Mouse (Mus musculus): ENCODE data around the gene Trat1. TPM values are rescaled to one million over a fixed set of nuclear protein-coding genes. Genes with fewer than 3 reads are reported as not detected.

Gene Trat1
- total RNA-seq, 2 experiments from 2014 or later: 0.17 TPM; not detected in 1

DNA sequence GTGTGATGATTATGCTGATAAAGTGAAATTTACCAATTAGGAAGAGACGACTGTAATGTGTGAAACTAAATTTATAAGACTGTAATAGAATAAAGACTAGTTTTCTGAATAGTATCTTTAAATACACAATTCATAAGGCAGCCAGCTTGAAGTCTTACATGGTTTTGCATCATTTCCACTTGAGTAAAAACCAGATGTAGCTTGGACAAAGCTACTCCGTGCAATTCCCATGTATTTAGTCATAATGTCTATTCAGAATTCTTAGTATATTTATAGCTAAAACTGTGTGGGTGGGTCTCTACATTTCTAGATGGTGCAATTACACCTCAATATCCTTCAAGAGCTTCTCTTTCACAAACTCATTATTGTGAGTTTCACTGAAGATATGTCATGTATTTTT lies 33.4 kb downstream of the Trat1 start:
- no peak for ATAC-seq (replicated peaks; ENCODE audit: low FRiP score, poor library complexity, severe bottlenecking)

DNA sequence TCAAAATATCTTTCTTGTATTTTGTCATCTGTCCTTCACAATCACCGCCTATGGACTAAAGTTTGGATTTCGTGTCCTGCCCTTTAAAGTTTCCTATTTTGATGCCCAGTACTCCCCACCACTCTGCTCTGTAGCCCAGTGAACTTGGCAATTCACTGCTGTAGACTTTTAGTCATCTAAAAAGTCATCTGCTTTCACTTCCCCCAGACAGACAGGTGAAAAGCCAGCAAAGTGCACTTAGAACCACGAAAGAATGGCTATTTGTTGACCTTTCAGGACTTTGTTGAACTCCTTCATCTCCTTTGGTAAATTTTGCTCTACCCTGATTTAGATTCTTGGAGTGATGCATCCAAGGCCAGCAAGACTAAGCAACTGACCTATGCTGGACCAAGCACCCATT lies 34.9 kb downstream of the Trat1 start:
- no peak for ATAC-seq (replicated peaks; ENCODE audit: low FRiP score, poor library complexity, severe bottlenecking)

DNA sequence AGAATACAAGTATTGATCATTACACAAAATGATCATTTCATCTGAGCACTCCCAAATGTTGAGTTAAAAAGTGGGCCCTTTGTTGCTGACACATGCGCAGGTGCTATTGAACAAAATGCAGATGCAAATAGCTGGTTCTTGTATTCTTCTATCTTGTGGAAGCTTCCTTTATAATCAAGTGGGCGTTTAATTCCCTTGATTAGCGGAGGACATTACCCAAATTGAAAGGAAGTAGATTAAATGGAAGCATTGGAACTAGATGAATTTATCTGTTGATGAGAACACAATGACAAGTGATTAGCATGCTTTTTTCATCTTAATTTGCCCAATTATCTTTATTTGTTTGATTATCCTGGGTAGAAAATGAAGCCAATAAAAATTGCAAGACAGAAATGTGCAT lies 51.6 kb downstream of the Trat1 start:
- no peak for ATAC-seq (replicated peaks; ENCODE audit: low FRiP score, poor library complexity, severe bottlenecking)

DNA sequence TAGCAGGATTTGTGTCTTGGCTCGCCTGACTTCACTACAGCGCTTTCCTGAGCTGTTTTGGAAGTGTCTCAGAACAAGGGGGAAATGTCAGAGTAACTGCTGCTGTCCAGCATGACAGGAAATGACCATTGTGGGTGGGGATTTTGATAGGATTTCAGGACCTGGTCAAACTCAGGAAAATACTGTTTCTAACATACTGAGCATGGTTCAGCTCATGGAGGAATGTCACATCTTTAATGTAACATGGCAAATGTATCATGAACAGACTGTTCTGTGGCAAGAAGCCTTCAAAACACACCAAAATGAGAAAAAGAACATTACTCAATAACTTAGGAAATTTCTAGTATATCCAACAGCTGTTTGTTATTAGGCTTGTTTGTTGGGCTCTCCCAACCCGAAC lies 52.1 kb downstream of the Trat1 start:
- ATAC-seq (replicated peaks; ENCODE audit: low FRiP score, poor library complexity, severe bottlenecking): no peak

GRCm38 (mm10) chr16:48716343-48716742 lies 55.5 kb downstream of the Trat1 start:
- no peak for ATAC-seq (replicated peaks; ENCODE audit: low FRiP score, poor library complexity, severe bottlenecking)

DNA sequence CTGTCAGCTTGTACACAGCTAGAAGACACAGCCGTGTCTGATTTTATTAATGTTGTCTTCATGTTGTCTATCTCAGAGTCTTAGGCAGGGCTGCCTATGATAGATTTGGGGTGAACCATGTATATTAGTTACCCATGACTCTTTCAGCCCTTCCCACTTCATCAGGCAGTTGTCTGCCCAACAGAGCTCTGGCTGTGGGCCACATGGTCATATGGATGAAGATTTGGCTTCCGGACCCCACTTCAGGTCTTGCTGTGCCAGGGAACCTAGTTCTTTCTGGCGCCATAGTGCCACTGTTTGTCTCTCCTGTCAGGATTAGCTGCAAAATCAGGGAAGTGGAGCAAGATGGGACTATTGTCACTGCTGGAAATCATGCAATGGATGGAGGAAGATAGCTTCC lies 69.9 kb downstream of the Trat1 start:
- no peak for ATAC-seq (replicated peaks; ENCODE audit: low FRiP score, poor library complexity, severe bottlenecking)

Other genes starting within 250 kb of the Trat1 start
- gene Retnlb, start 44.8 kb upstream of the Trat1 start, total RNA-seq (2015; ENCODE audit: low replicate concordance): not detected in 2 replicates
- not detected in 2 replicates for gene Retnlb, start 44.8 kb upstream of the Trat1 start, total RNA-seq (2017; ENCODE audit: low replicate concordance)
- not detected in 2 replicates for gene Retnla, start 70.5 kb upstream of the Trat1 start, total RNA-seq (2015; ENCODE audit: low replicate concordance)
- not detected in 2 replicates for gene Retnla, start 70.5 kb upstream of the Trat1 start, total RNA-seq (2017; ENCODE audit: low replicate concordance)
- 993 and 1,006 TPM in 2 replicates for gene Retnlg, start 100.6 kb upstream of the Trat1 start, total RNA-seq (2015; ENCODE audit: low replicate concordance)
- 233 and 238 TPM in 2 replicates for gene Retnlg, start 100.6 kb upstream of the Trat1 start, total RNA-seq (2017; ENCODE audit: low replicate concordance)
- gene Dzip3, start 222.1 kb upstream of the Trat1 start, total RNA-seq (2015; ENCODE audit: low replicate concordance): 6.1 and 11.5 TPM in 2 replicates
- 13.8 and 14.9 TPM in 2 replicates for gene Dzip3, start 222.1 kb upstream of the Trat1 start, total RNA-seq (2017; ENCODE audit: low replicate concordance)
- 24.6 and 29.7 TPM in 2 replicates for gene Cip2a, start 222.2 kb upstream of the Trat1 start, total RNA-seq (2015; ENCODE audit: low replicate concordance)
- gene Cip2a, start 222.2 kb upstream of the Trat1 start, total RNA-seq (2017; ENCODE audit: low replicate concordance): 29.6 and 33.2 TPM in 2 replicates